Mouse (Mus musculus): ENCODE measurements around the gene Begain. TPM values are rescaled to one million over a fixed set of nuclear protein-coding genes. Genes with fewer than 3 reads are reported as not detected.

Gene Begain
- total RNA-seq, 1 experiment, result 1.3 TPM

- H3K9me3 ChIP-seq (ENCODE audit: control insufficient read depth, insufficient read depth, low read depth, low read length), result no peaks in the 10 kb centered on the region
- H3K36me3 ChIP-seq (ENCODE audit: control insufficient read depth, insufficient read depth, low read length, poor library complexity, severe bottlenecking), result no peaks in the 10 kb centered on the region
- H3K9ac ChIP-seq (ENCODE audit: insufficient read depth, low read depth, low read length, poor library complexity, severe bottlenecking), result no peak overlapping the region
- no peak for TF ChIP-seq MAFK (IDR thresholded peaks at IDR 0.05; ENCODE audit: insufficient read depth, low read depth, low read length)
- TF ChIP-seq ZC3H11A (IDR thresholded peaks at IDR 0.05; ENCODE audit: borderline replicate concordance, low read depth, low read length), result no peak
- no peak for TF ChIP-seq CHD2 (IDR thresholded peaks at IDR 0.05; ENCODE audit: low read depth, low read length)
- TF ChIP-seq HCFC1 (IDR thresholded peaks at IDR 0.05; ENCODE audit: borderline replicate concordance, insufficient read depth, low read length), result no peak
- TF ChIP-seq ZNF384 (IDR thresholded peaks at IDR 0.05; ENCODE audit: low read depth, low read length), result no peak
- H3K4me1 ChIP-seq (ENCODE audit: control insufficient read depth in 2 of 2, insufficient read depth in 2 of 2, low read length in 2 of 2, poor library complexity in 1 of 2), result peaks cover 0 to 5% of the 10 kb centered on the region in 2 experiments; a peak in 1 of 4 replicates
- in situ Hi-C loops (cut with MboI; ENCODE audit: low sequenced_read_pairs in 2 of 2, unreplicated experiment in 2 of 2), result no loop called here
- H3K27ac ChIP-seq (ENCODE audit: insufficient read depth, low read depth, low read length, poor library complexity, severe bottlenecking), result no peak overlapping the region
- peak overlapping the region in 1 of 2 experiments; percentile 72; a peak in 2 of 4 replicates for H3K4me3 ChIP-seq (ENCODE audit: insufficient read depth in 1 of 2, low read depth in 1 of 2, low read length in 2 of 2, poor library complexity in 1 of 2, severe bottlenecking in 1 of 2)
- DNase-seq (ENCODE audit: low read depth, low spot score), result no peak
Measured at GRCm38 (mm10) chr12:109068738-109069137, 721 bp upstream of the Begain start.

GRCm38 (mm10) chr12:109067561-109068135 is 369 bp downstream of the Begain start:
- Histone ChIP-seq H3K36me3 (ENCODE audit: control insufficient read depth, insufficient read depth, low read length, poor library complexity, severe bottlenecking) (no peaks in the 10 kb centered on the region), H3K4me1 (ENCODE audit: control insufficient read depth in 2 of 2, insufficient read depth in 2 of 2, low read length in 2 of 2, poor library complexity in 1 of 2) (peaks cover 0 to 2% of the 10 kb centered on the region in 2 experiments; a peak in 1 of 4 replicates), H3K9me3 (ENCODE audit: control insufficient read depth, insufficient read depth, low read depth, low read length) (no peaks in the 10 kb centered on the region), H3K27ac (ENCODE audit: insufficient read depth, low read depth, low read length, poor library complexity, severe bottlenecking) (no peak overlapping the region), H3K9ac (ENCODE audit: insufficient read depth, low read depth, low read length, poor library complexity, severe bottlenecking) (peak overlapping the region; percentile 59), H3K4me3 (ENCODE audit: insufficient read depth in 1 of 2, low read depth in 1 of 2, low read length in 2 of 2, poor library complexity in 1 of 2, severe bottlenecking in 1 of 2) (peak overlapping the region; percentile 73 to 74)
- in situ Hi-C loops (cut with MboI; ENCODE audit: low sequenced_read_pairs in 2 of 2, unreplicated experiment in 2 of 2), result no loop called here
- DNase-seq (ENCODE audit: low read depth, low spot score), result no peak
- TF ChIP-seq CHD2 (IDR thresholded peaks at IDR 0.05; ENCODE audit: low read depth, low read length) (no peak), HCFC1 (IDR thresholded peaks at IDR 0.05; ENCODE audit: borderline replicate concordance, insufficient read depth, low read length) (peak; percentile 37; the same call in 1 of the 2 replicates)

GRCm38 (mm10) chr12:109058660-109059059 is 9.4 kb downstream of the Begain start:
- TF ChIP-seq CHD2 (IDR thresholded peaks at IDR 0.05; ENCODE audit: low read depth, low read length), result no peak
- TF ChIP-seq MAFK (IDR thresholded peaks at IDR 0.05; ENCODE audit: insufficient read depth, low read depth, low read length), result no peak
- TF ChIP-seq ZC3H11A (IDR thresholded peaks at IDR 0.05; ENCODE audit: borderline replicate concordance, low read depth, low read length), result no peak
- TF ChIP-seq HCFC1 (IDR thresholded peaks at IDR 0.05; ENCODE audit: borderline replicate concordance, insufficient read depth, low read length), result no peak
- no peak for TF ChIP-seq ZNF384 (IDR thresholded peaks at IDR 0.05; ENCODE audit: low read depth, low read length)
- Histone ChIP-seq H3K27ac (ENCODE audit: insufficient read depth, low read depth, low read length, poor library complexity, severe bottlenecking) (no peak overlapping the region), H3K4me3 (ENCODE audit: insufficient read depth in 1 of 2, low read depth in 1 of 2, low read length in 2 of 2, poor library complexity in 1 of 2, severe bottlenecking in 1 of 2) (no peak overlapping the region), H3K9me3 (ENCODE audit: control insufficient read depth, insufficient read depth, low read depth, low read length) (no peaks in the 10 kb centered on the region), H3K9ac (ENCODE audit: insufficient read depth, low read depth, low read length, poor library complexity, severe bottlenecking) (no peak overlapping the region), H3K4me1 (ENCODE audit: control insufficient read depth in 2 of 2, insufficient read depth in 2 of 2, low read length in 2 of 2, poor library complexity in 1 of 2) (no peaks in the 10 kb centered on the region), H3K36me3 (ENCODE audit: control insufficient read depth, insufficient read depth, low read length, poor library complexity, severe bottlenecking) (no peaks in the 10 kb centered on the region)
- in situ Hi-C loops (cut with MboI; ENCODE audit: low sequenced_read_pairs in 2 of 2, unreplicated experiment in 2 of 2), result no loop called here
- no peak for DNase-seq (ENCODE audit: low read depth, low spot score)

GRCm38 (mm10) chr12:109057736-109058135 is 10.3 kb downstream of the Begain start:
- no peaks in the 10 kb centered on the region for H3K36me3 ChIP-seq (ENCODE audit: control insufficient read depth, insufficient read depth, low read length, poor library complexity, severe bottlenecking)
- DNase-seq (ENCODE audit: low read depth, low spot score), result no peak
- no peaks in the 10 kb centered on the region for H3K4me1 ChIP-seq (ENCODE audit: control insufficient read depth in 2 of 2, insufficient read depth in 2 of 2, low read length in 2 of 2, poor library complexity in 1 of 2)
- no peaks in the 10 kb centered on the region for H3K9me3 ChIP-seq (ENCODE audit: control insufficient read depth, insufficient read depth, low read depth, low read length)
- H3K27ac ChIP-seq (ENCODE audit: insufficient read depth, low read depth, low read length, poor library complexity, severe bottlenecking), result no peak overlapping the region
- H3K9ac ChIP-seq (ENCODE audit: insufficient read depth, low read depth, low read length, poor library complexity, severe bottlenecking), result no peak overlapping the region
- no peak overlapping the region for H3K4me3 ChIP-seq (ENCODE audit: insufficient read depth in 1 of 2, low read depth in 1 of 2, low read length in 2 of 2, poor library complexity in 1 of 2, severe bottlenecking in 1 of 2)
- TF ChIP-seq HCFC1 (IDR thresholded peaks at IDR 0.05; ENCODE audit: borderline replicate concordance, insufficient read depth, low read length), result no peak
- TF ChIP-seq ZNF384 (IDR thresholded peaks at IDR 0.05; ENCODE audit: low read depth, low read length), result no peak
- no peak for TF ChIP-seq CHD2 (IDR thresholded peaks at IDR 0.05; ENCODE audit: low read depth, low read length)
- no peak for TF ChIP-seq ZC3H11A (IDR thresholded peaks at IDR 0.05; ENCODE audit: borderline replicate concordance, low read depth, low read length)
- no peak for TF ChIP-seq MAFK (IDR thresholded peaks at IDR 0.05; ENCODE audit: insufficient read depth, low read depth, low read length)
- in situ Hi-C loops (cut with MboI; ENCODE audit: low sequenced_read_pairs in 2 of 2, unreplicated experiment in 2 of 2), result no loop called here
